Mouse (Mus musculus) stomach, embryonic 16.5 days (tissue): ENCODE results near the gene Olfr111. TPM values are rescaled to one million over a fixed set of nuclear protein-coding genes. Genes with fewer than 3 reads are reported as not detected.
"Not testable (repeated sequence)": the region's sequence is repeated elsewhere in the genome, so short reads cannot be mapped to it uniquely, and the experiment has no call there.

Source experiments
- ATAC-seq: fragments of 200-750 bp; cut with Nextera tagmentation; 2 replicates; pipeline ENCODE4 v1.8.0; 2017; ENCODE audit warnings: moderate number of reproducible peaks, moderate TSS enrichment; ENCODE audit not compliant: insufficient read depth, low FRiP score
- H3K27ac ChIP-seq: fragments of 300-500 bp; sonication (generic); 2 replicates; pipeline ENCODE4 v1.5.1; 2014; ENCODE audit warnings: low read length
- H3K27me3 ChIP-seq: fragments of 300-500 bp; sonication (generic); 2 replicates; pipeline ENCODE4 v1.6.1; 2014; ENCODE audit warnings: low read length, control low read depth, mixed read lengths; ENCODE audit not compliant: control insufficient read depth, insufficient read depth
- H3K36me3 ChIP-seq: fragments of 300-500 bp; sonication (generic); 2 replicates; pipeline ENCODE4 v1.6.1; 2014; ENCODE audit warnings: low read length; ENCODE audit not compliant: control insufficient read depth, insufficient read depth
- H3K4me1 ChIP-seq: fragments of 300-500 bp; sonication (generic); 2 replicates; pipeline ENCODE4 v1.6.1; 2014; ENCODE audit warnings: low read length, control low read depth, mixed read lengths; ENCODE audit not compliant: control insufficient read depth, insufficient read depth
- H3K4me2 ChIP-seq: fragments of 300-500 bp; sonication (generic); 2 replicates; pipeline ENCODE4 v1.6.1; 2014; ENCODE audit warnings: low read depth, low read length, mixed read lengths
- H3K4me3 ChIP-seq: fragments of 300-500 bp; sonication (generic); replicated peaks from 2 replicates; pipeline ENCODE4 v1.5.1; 2014; ENCODE audit warnings: mild to moderate bottlenecking, low read length
- H3K9ac ChIP-seq: fragments of 300-500 bp; sonication (generic); 2 replicates; pipeline ENCODE4 v1.6.1; 2014; ENCODE audit warnings: low read length
- H3K9me3 ChIP-seq: fragments of 300-500 bp; sonication (generic); replicated peaks from 2 replicates; pipeline ENCODE4 v1.6.1; 2016; ENCODE audit warnings: low read length, control low read depth; ENCODE audit not compliant: control insufficient read depth
- WGBS: fragments of 180-500 bp; shearing (Covaris S2); extraction: QIAGEN DNeasy Blood & Tissue Kit; methylation state at CpG from one replicate; pipeline ENCODE4 v1.1.7; 2014; 5-methylcytosine and 5-hydroxymethylcytosine counted together
- polyA plus RNA-seq: library from polyadenylated mRNA; unstranded; fragments of >200 nt; fragmentation: Nextera tagmentation; extraction: Ambion mirVana; gene quantifications from 2 replicates; pipeline ENCODE4 v1.2.1, GENCODE M21; 2015

The Olfr111 gene
- polyA plus RNA-seq = not detected in 2 replicates

DNA sequence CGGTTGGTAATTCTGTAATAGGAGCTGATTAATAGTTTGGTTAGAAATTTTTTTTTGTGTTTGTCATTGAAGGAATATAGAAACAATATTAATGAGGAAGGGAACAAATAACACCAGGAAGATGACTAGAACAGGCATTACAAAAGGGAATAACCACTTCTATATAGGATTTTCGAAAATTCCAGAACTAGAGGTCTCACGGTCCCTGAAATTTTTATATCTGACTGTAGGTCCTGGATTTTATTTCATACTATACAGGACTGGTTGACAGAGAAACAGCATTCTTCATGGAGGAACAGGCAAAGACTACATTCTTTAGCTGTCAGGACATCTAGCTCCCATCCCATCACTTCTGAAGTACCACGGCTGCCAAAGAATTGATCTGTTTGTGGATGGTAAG is at the start of gene Olfr111:
Gene Olfr111, plus strand, starts transcription at position 301 of the 400 bp plus-strand sequence.
- no peak for ATAC-seq
- H3K27ac ChIP-seq = no peak within 1 kb of the TSS

DNA sequence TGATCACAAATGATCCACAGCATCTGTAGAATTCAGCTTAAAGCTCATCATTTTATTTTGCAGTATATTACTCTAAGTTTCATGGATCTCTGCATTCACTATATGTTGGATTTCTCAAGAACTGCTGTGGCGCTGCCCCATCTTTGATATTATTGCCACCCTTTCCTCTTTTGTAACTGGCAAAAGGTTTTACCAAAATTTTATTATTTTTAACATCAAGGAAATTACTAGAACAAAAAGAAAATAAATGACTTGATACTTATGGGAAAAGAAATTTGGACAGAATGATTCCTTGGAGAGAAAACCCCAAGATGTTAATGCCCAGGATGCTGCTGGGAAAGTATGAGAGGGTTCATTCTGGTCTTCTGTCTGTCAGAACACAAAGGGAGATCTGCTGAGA is 49.2 kb upstream of the Olfr111 start, which contains the start of gene Olfr109:
Gene Olfr109, plus strand, starts transcription at position 301 of the 400 bp plus-strand sequence.
- WGBS = 79% methylated on average over 1 of the region's 1 CpGs
- Histone ChIP-seq H3K4me3 (no peak within 1 kb of the TSS), H3K9me3 (no peaks in the 10 kb centered on the region), H3K36me3 (no peaks in the 10 kb centered on the region), H3K27ac (no peak within 1 kb of the TSS), H3K4me1 (no peaks in the 10 kb centered on the region), H3K27me3 (no peaks in the 10 kb centered on the region), H3K9ac (no peak within 1 kb of the TSS), H3K4me2 (no peak within 1 kb of the TSS)
- ATAC-seq = no peak

More for the DNA sequence above, at the start of gene Olfr111:
- H3K4me2 ChIP-seq = no peak within 1 kb of the TSS
- H3K9me3 ChIP-seq = no peaks in the 10 kb centered on the region
- no peak within 1 kb of the TSS for H3K4me3 ChIP-seq
- no peaks in the 10 kb centered on the region for H3K4me1 ChIP-seq
- WGBS = 86% methylated on average over 4 of the region's 4 CpGs
- no peak within 1 kb of the TSS for H3K9ac ChIP-seq
- no peaks in the 10 kb centered on the region for H3K36me3 ChIP-seq
- H3K27me3 ChIP-seq = no peaks in the 10 kb centered on the region

DNA sequence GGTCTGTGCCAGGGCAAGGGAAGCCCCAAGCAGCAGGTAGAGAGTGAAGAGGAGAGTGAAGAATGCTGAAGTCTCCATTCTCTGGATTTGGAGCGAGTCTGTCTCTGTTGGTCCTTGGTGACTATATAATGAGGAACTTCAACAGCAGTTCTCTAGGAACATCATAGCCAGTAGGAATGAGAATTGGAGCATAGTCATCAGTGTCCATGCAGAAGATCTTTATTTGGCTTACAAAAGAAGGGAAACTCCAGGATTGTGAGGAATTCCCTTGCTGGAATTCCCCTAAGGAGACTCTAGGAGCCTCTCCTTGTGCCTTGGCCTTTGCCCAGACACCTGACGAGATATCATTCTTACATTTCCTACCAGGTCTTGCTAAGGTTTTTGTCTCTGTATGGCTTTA is 24.4 kb upstream of the Olfr111 start, which contains the start of gene H2-M2:
Gene H2-M2, minus strand, starts transcription at position 101 of the 400 bp plus-strand sequence.
- no peak within 1 kb of the TSS for H3K4me3 ChIP-seq
- H3K27me3 ChIP-seq = no peaks in the 10 kb centered on the region
- no peak within 1 kb of the TSS for H3K27ac ChIP-seq
- no peaks in the 10 kb centered on the region for H3K9me3 ChIP-seq
- no peaks in the 10 kb centered on the region for H3K36me3 ChIP-seq
- no peak for ATAC-seq
- no peaks in the 10 kb centered on the region for H3K4me1 ChIP-seq
- WGBS = 73% methylated on average over 2 of the region's 2 CpGs
- H3K9ac ChIP-seq = no peak within 1 kb of the TSS
- H3K4me2 ChIP-seq = no peak within 1 kb of the TSS

- Histone ChIP-seq H3K9me3 (no peaks in the 10 kb centered on the region), H3K4me3 (no peak within 1 kb of the TSS), H3K36me3 (no peaks in the 10 kb centered on the region), H3K27ac (no peak within 1 kb of the TSS), H3K9ac (no peak within 1 kb of the TSS), H3K4me2 (no peak within 1 kb of the TSS), H3K27me3 (no peaks in the 10 kb centered on the region), H3K4me1 (no peaks in the 10 kb centered on the region)
- ATAC-seq = no peak
- 44% methylated on average over 1 of the region's 1 CpGs for WGBS
Observed at GRCm38 (mm10) chr17:37491930-37492518, 15.8 kb upstream of the Olfr111 start, which contains the start of gene Olfr110. TSS of gene Olfr110 (plus strand) at chr17:37492468.

DNA sequence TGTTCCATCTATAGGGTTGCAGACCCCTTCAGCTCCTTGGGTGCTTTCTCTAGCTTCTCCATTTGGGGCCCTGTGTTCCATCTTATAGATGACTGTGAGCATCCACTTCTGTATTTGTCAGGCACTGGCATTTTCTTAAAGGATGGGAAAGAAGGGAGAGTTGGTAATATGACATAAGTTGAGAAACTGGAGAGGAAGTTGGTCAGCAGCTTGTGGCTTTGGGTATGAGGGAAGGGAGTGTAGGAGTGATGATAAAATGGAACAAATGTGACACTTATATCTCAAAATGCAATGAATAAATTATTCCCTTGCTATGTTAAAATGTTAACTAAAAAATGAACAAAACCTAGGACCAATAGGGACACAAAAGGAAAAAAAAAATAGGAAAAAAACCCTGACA is 16.8 kb downstream of the Olfr111 start:
- not testable (repeated sequence) for H3K9me3 ChIP-seq, H3K4me2 ChIP-seq, H3K27ac ChIP-seq, ATAC-seq, H3K9ac ChIP-seq, H3K27me3 ChIP-seq, H3K4me3 ChIP-seq, H3K4me1 ChIP-seq, H3K36me3 ChIP-seq

DNA sequence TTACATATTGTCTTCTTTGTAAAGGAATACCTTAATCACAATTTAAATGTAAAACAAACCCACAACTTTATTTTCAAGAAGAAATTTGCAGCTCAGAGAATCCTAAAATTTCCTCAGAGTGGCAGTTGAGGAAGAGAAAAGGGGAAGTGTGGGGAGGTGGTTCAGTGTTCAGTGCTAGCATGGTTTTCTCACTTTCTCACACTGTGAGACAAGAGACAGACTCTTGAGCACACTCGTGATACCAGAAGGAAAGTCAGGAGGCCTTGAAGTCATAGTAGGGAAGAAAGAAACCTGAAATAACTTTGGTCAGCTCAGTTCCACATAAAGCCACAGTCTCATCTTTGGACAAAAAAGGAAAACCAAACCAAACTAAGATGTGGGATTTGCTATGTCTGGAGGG is 17.6 kb downstream of the Olfr111 start:
- H3K9me3 ChIP-seq, H3K36me3 ChIP-seq, H3K4me2 ChIP-seq, H3K9ac ChIP-seq, H3K27me3 ChIP-seq, ATAC-seq, H3K27ac ChIP-seq, H3K4me1 ChIP-seq, H3K4me3 ChIP-seq: not testable (repeated sequence)
- 63% methylated on average over 1 of the region's 1 CpGs for WGBS

DNA sequence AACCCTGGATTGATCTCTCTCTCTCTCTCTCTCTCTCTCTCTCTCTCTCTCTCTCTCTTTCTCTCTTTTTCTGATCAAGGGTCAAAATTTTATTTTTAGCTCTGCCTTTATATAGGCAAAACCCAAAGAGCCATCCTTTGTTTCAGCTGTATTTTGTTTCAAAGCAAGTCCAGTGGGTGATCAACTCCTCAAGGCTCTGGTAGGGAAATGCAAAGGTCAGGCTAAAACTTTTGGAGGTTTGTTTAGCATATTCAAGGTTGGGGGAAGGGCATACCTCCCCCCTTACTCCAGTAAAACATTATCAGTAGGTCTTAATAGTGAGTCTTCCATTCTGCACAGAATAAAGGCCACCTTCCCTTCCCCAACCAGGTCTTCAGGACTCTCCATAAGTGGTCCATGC is 27.3 kb downstream of the Olfr111 start:
- no peaks in the 10 kb centered on the region for H3K4me1 ChIP-seq
- no peaks in the 10 kb centered on the region for H3K9me3 ChIP-seq
- no peaks in the 10 kb centered on the region for H3K36me3 ChIP-seq
- H3K9ac ChIP-seq = no peak overlapping the region
- no peak for ATAC-seq
- no peak overlapping the region for H3K4me3 ChIP-seq
- H3K4me2 ChIP-seq = no peak overlapping the region
- no peaks in the 10 kb centered on the region for H3K27me3 ChIP-seq
- H3K27ac ChIP-seq = no peak overlapping the region

DNA sequence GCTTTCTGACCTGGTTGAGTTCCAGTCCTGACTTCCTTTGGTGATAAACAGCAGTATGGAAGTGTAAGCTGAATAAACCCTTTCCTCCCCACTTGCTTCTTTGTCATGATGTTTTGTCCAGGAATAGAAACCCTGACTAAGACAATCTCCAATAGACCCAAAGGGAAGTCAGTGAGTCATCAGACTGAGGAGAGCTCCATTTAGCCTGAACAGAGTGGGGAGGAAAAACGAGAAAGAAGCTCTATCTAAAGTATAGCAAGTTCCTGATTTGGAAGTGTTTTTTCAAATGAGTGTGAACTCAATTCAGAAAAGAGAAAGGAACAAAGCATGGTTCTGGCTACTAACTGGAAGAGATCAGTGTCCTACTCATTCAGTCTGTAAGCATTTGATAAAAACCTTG is 30.6 kb downstream of the Olfr111 start:
- not testable (repeated sequence) for H3K4me3 ChIP-seq, H3K9ac ChIP-seq, H3K27me3 ChIP-seq, H3K4me1 ChIP-seq, ATAC-seq, H3K4me2 ChIP-seq, H3K27ac ChIP-seq, H3K9me3 ChIP-seq, H3K36me3 ChIP-seq
- whole genome bisulfite sequencing = 44% methylated on average over 1 of the region's 1 CpGs

- no peaks in the 10 kb centered on the region for H3K27me3 ChIP-seq
- H3K9me3 ChIP-seq = no peaks in the 10 kb centered on the region
- WGBS = 85% methylated on average over 4 of the region's 4 CpGs
- no peak overlapping the region for H3K4me3 ChIP-seq
- no peaks in the 10 kb centered on the region for H3K36me3 ChIP-seq
- H3K9ac ChIP-seq = no peak overlapping the region
- no peak for ATAC-seq
- H3K27ac ChIP-seq = no peak overlapping the region
- no peak overlapping the region for H3K4me2 ChIP-seq
- no peaks in the 10 kb centered on the region for H3K4me1 ChIP-seq
Observed at GRCm38 (mm10) chr17:37541454-37542119, 33.8 kb downstream of the Olfr111 start.
